Mouse (Mus musculus) lung, embryonic 14.5 days (tissue): ENCODE measurements around the gene Olfr1443. TPM values are rescaled to one million over a fixed set of nuclear protein-coding genes. Genes with fewer than 3 reads are reported as not detected.
"Not testable (repeated sequence)": the region's sequence is repeated elsewhere in the genome, so short reads cannot be mapped to it uniquely, and the experiment has no call there.

Source experiments
- ATAC-seq: fragments of 200-750 bp; cut with Nextera tagmentation; 2 replicates; pipeline ENCODE4 v1.8.0; 2017; ENCODE audit warnings: mild to moderate bottlenecking, moderate TSS enrichment, moderate library complexity; ENCODE audit not compliant: insufficient read depth
- DNase-seq: peaks from one replicate; pipeline ENCODE4 v3.0.0-alpha.2; 2015
- H3K27ac ChIP-seq: fragments of 300-500 bp; sonication (generic); 2 replicates; pipeline ENCODE4 v1.5.1; 2014; ENCODE audit warnings: low read depth, mild to moderate bottlenecking, moderate library complexity
- H3K27me3 ChIP-seq: fragments of 300-500 bp; sonication (generic); 2 replicates; pipeline ENCODE4 v1.6.1; 2014; ENCODE audit warnings: low read length, control low read depth; ENCODE audit not compliant: insufficient read depth
- H3K36me3 ChIP-seq: fragments of 300-500 bp; sonication (generic); 2 replicates; pipeline ENCODE4 v1.6.1; 2014; ENCODE audit warnings: control low read depth; ENCODE audit not compliant: insufficient read depth
- H3K4me1 ChIP-seq: fragments of 300-500 bp; sonication (generic); 2 replicates; pipeline ENCODE4 v1.6.1; 2014; ENCODE audit warnings: antibody characterized with exemption, control low read depth; ENCODE audit not compliant: insufficient read depth
- H3K4me2 ChIP-seq: fragments of 300-500 bp; sonication (generic); 2 replicates; pipeline ENCODE4 v1.6.1; 2014; ENCODE audit warnings: mild to moderate bottlenecking
- H3K4me3 ChIP-seq: fragments of 300-500 bp; sonication (generic); 2 replicates; pipeline ENCODE4 v1.5.1; 2014; ENCODE audit warnings: low read depth, low read length
- H3K9ac ChIP-seq: fragments of 300-500 bp; sonication (generic); 2 replicates; pipeline ENCODE4 v1.6.1; 2014
- H3K9me3 ChIP-seq: fragments of 300-500 bp; sonication (generic); 2 replicates; pipeline ENCODE4 v1.6.1; 2016; ENCODE audit warnings: low read depth, low read length, control low read depth
- CTCF ChIP-seq: IDR thresholded peaks from 2 replicates; pipeline ENCODE4 v1.5.1; 2016; ENCODE audit warnings: antibody characterized with exemption, low read depth
- WGBS: fragments of 180-500 bp; shearing (Covaris S2); extraction: QIAGEN DNeasy Blood & Tissue Kit; methylation state at CpG from one replicate; pipeline ENCODE4 v1.1.7; 2014; 5-methylcytosine and 5-hydroxymethylcytosine counted together
- polyA plus RNA-seq: library from polyadenylated mRNA; unstranded; fragments of >200 nt; fragmentation: Nextera tagmentation; extraction: Ambion mirVana; gene quantifications from 2 replicates; pipeline ENCODE4 v1.2.1, GENCODE M21; 2014

The Olfr1443 gene
- not detected in 2 replicates for polyA plus RNA-seq

DNA sequence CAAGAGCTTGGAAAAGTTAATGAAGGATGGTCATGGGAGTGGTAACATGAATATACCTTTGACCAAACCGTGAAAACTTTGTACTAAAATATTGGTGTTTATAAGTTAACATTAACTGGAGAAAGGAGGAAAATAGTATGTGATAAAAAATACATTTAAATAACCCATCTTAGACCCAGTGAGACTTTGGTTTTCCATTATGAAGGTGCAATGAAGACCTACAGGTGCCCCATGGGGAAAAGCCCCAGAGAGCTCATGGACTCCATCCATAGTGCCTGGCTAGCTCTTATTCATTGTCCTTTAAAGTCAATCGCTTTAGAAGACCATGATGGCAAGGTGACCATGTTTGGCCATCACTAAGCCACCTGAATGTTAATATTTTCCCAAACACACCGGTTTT is at the start of gene Olfr1443:
Gene Olfr1443, plus strand, starts transcription at position 301 of the 400 bp plus-strand sequence.
- no peak within 1 kb of the TSS for H3K9ac ChIP-seq
- no peaks in the 10 kb centered on the region for H3K36me3 ChIP-seq
- DNase-seq (no peak), ATAC-seq (no peak)
- no peaks in the 10 kb centered on the region for H3K27me3 ChIP-seq
- no peaks in the 10 kb centered on the region for H3K4me1 ChIP-seq
- no peak for TF ChIP-seq CTCF
- no peak within 1 kb of the TSS for H3K4me3 ChIP-seq
- no peak within 1 kb of the TSS for H3K4me2 ChIP-seq
- 60% methylated on average over 3 of the region's 3 CpGs for WGBS
- H3K9me3 ChIP-seq: no peaks in the 10 kb centered on the region
- H3K27ac ChIP-seq: no peak within 1 kb of the TSS

DNA sequence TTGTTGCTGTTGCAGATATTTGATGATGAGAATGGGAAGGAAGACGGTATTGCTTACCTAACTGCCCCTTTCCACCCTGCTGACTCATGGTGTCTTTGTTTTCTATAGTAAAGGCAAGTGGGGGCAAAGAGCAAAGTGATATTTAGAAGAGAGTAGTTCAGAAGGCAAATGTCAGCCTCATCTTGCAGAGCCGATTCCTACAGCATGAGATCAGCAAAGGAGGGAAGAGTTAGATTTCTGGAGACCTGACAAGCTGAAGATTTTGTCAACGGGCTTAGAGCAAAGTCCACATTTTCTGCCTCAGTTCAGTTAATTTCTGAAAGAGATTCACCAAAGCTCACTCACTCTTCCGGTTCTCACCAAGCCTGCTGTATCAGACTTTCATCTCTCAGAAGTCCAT is 44.7 kb upstream of the Olfr1443 start, which contains the start of gene Glyat:
Gene Glyat, plus strand, starts transcription at position 133 of the 400 bp plus-strand sequence.
- DNase-seq (no peak), ATAC-seq (no peak)
- H3K9ac ChIP-seq: no peak within 1 kb of the TSS
- H3K4me2 ChIP-seq: no peak within 1 kb of the TSS
- no peak within 1 kb of the TSS for H3K4me3 ChIP-seq
- no peaks in the 10 kb centered on the region for H3K4me1 ChIP-seq
- no peak within 1 kb of the TSS for H3K27ac ChIP-seq
- 64% methylated on average over 4 of the region's 4 CpGs for WGBS
- no peaks in the 10 kb centered on the region for H3K9me3 ChIP-seq
- no peak for TF ChIP-seq CTCF
- H3K27me3 ChIP-seq: no peaks in the 10 kb centered on the region
- no peaks in the 10 kb centered on the region for H3K36me3 ChIP-seq

DNA sequence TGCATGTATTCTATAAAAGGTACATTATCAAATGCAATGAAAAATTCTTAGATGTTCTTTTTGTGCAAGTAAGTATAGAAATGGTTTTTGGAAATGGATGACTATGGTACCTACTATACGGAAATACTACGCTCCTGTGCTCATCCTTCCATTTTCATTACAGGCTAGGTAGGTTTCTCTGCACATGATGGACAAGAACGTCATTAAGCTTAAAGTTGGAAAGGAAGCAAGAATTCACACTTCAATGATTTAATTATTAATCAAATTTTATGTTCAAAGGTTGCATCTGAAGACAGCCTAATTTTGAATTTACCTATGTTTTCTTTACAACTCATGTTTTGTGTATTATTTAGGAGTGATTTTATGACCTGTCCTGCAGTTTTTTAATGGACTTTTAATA is 43.7 kb upstream of the Olfr1443 start:
- H3K4me3 ChIP-seq: no peak overlapping the region
- ATAC-seq (no peak), DNase-seq (no peak)
- WGBS: 83% methylated on average over 3 of the region's 3 CpGs
- TF ChIP-seq CTCF: no peak
- H3K27me3 ChIP-seq: no peaks in the 10 kb centered on the region
- H3K4me2 ChIP-seq: no peak overlapping the region
- no peaks in the 10 kb centered on the region for H3K4me1 ChIP-seq
- no peak overlapping the region for H3K27ac ChIP-seq
- no peaks in the 10 kb centered on the region for H3K9me3 ChIP-seq
- H3K36me3 ChIP-seq: no peaks in the 10 kb centered on the region
- no peak overlapping the region for H3K9ac ChIP-seq

- no peaks in the 10 kb centered on the region for H3K9me3 ChIP-seq
- 86% methylated on average over 4 of the region's 4 CpGs for WGBS
- no peak for DNase-seq
- no peaks in the 10 kb centered on the region for H3K4me1 ChIP-seq
- no peak for ATAC-seq
- no peak overlapping the region for H3K9ac ChIP-seq
- no peak for TF ChIP-seq CTCF
- no peak overlapping the region for H3K27ac ChIP-seq
- no peak overlapping the region for H3K4me3 ChIP-seq
- no peaks in the 10 kb centered on the region for H3K36me3 ChIP-seq
- H3K27me3 ChIP-seq: no peaks in the 10 kb centered on the region
- no peak overlapping the region for H3K4me2 ChIP-seq
Measured at GRCm38 (mm10) chr19:12634963-12635362, 42.9 kb upstream of the Olfr1443 start.

GRCm38 (mm10) chr19:12636863-12637262 is 41.0 kb upstream of the Olfr1443 start:
- ATAC-seq (no peak), DNase-seq (no peak)
- H3K27ac ChIP-seq: no peak overlapping the region
- no peaks in the 10 kb centered on the region for H3K9me3 ChIP-seq
- no peak overlapping the region for H3K4me3 ChIP-seq
- no peaks in the 10 kb centered on the region for H3K36me3 ChIP-seq
- H3K9ac ChIP-seq: no peak overlapping the region
- TF ChIP-seq CTCF: no peak
- no peaks in the 10 kb centered on the region for H3K27me3 ChIP-seq
- no peaks in the 10 kb centered on the region for H3K4me1 ChIP-seq
- H3K4me2 ChIP-seq: no peak overlapping the region
- WGBS: 61% methylated on average over 3 of the region's 3 CpGs

DNA sequence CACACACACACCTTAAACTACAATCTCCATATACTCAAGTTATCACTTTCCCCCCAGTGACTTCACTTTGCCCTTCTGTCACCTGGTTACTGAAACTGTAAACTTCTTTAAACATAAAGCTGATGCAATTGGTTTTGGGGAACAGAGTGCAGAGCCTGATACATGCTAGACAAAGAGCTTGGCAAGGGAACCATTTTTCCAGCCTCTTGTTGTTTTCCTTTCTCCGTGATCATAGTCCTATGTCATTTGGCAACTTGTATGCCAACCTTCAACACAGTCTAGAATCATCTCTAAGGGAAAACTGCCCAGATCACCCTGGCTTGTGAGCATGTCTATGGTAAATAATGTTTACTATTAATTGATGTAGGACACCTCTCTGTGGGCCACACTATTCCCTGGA is 39.9 kb upstream of the Olfr1443 start:
- Histone ChIP-seq H3K4me3 (no peak overlapping the region), H3K27me3 (no peaks in the 10 kb centered on the region), H3K4me1 (no peaks in the 10 kb centered on the region), H3K36me3 (no peaks in the 10 kb centered on the region), H3K27ac (no peak overlapping the region), H3K9ac (no peak overlapping the region), H3K4me2 (no peak overlapping the region), H3K9me3 (no peaks in the 10 kb centered on the region)
- DNase-seq (no peak), ATAC-seq (no peak)
- WGBS: 74% methylated on average over 1 of the region's 1 CpGs
- no peak for TF ChIP-seq CTCF

DNA sequence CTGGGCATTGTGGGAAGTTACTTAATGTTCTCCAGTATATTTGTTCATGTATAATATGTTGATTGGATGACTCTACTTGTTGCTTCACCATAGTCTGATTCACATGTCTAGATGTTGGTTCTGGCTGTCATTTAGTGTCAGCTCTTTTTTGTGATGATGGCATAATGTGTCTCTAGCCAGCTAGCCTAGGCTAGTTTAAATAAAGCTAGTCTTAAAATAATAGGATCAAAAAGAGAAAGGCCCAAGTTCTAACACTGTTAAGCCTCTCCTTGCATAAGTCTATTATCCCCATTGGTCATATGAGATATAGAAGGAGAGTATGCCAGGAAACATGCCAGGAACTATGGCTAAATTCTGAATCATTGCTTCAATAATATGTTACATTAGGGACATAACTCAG is 28.4 kb upstream of the Olfr1443 start:
- Histone ChIP-seq H3K27ac (no peak overlapping the region), H3K9ac (no peak overlapping the region), H3K4me3 (no peak overlapping the region), H3K27me3 (no peaks in the 10 kb centered on the region), H3K9me3 (no peaks in the 10 kb centered on the region), H3K4me1 (no peaks in the 10 kb centered on the region), H3K36me3 (no peaks in the 10 kb centered on the region), H3K4me2 (no peak overlapping the region)
- TF ChIP-seq CTCF: no peak
- ATAC-seq: no peak
- no peak for DNase-seq

DNA sequence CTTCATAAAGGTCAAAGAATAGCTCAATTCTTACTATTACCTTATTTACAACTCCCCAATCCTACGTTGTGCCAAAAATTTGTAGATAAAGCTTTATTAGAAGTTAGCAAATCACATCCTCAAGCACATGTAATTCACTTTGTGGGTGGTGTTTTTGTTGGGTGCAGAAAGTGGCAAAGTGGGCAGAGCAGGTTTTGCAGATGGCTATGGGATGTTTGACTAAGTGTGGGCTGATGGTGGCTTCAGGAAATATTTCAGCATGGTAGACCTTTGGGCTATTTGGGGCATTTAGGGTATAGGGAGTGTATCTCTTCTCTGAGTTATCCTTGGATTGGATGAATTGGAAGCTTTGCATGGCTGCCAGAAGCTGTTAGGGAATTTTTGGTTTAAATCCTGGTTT is 11.8 kb upstream of the Olfr1443 start:
- H3K27me3 ChIP-seq: no peaks in the 10 kb centered on the region
- no peak overlapping the region for H3K4me2 ChIP-seq
- WGBS: 74% methylated on average over 1 of the region's 1 CpGs
- no peak overlapping the region for H3K27ac ChIP-seq
- no peaks in the 10 kb centered on the region for H3K4me1 ChIP-seq
- no peaks in the 10 kb centered on the region for H3K36me3 ChIP-seq
- H3K4me3 ChIP-seq: no peak overlapping the region
- DNase-seq (no peak), ATAC-seq (no peak)
- TF ChIP-seq CTCF: no peak
- no peaks in the 10 kb centered on the region for H3K9me3 ChIP-seq
- H3K9ac ChIP-seq: no peak overlapping the region

DNA sequence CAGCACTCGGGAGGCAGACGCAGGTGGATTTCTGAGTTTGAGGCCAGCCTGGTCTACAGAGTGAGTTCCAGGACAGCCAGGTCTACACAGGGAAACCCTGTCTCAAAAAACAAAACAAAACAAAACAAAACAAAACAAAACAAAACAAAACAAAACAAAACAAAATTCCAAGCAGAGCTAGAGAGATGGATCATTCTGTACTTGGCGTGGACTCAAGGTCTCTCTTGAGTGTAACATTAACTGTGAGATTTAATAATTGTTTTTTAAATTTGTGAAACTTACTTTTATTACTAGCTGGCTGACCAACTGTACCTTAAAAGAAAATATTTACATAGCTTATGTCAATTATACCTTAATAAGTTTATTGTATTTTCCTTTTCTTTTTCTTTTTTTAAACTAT is 9.3 kb upstream of the Olfr1443 start:
- WGBS: 94% methylated on average over 3 of the region's 3 CpGs
- H3K4me1 ChIP-seq, H3K9ac ChIP-seq, H3K4me3 ChIP-seq, ATAC-seq, H3K9me3 ChIP-seq, DNase-seq, H3K4me2 ChIP-seq, H3K27me3 ChIP-seq, H3K27ac ChIP-seq, H3K36me3 ChIP-seq: not testable (repeated sequence)
